Mouse (Mus musculus) stomach, postnatal 0 days (tissue): Measurements from ENCODE around the gene Glb1. TPM values are rescaled to one million over a fixed set of nuclear protein-coding genes. Genes with fewer than 3 reads are reported as not detected.

Experiments
- ATAC-seq: fragments of 200-750 bp; cut with Nextera tagmentation; 2 replicates; pipeline ENCODE4 v1.8.0; 2017; ENCODE audit not compliant: low FRiP score, low TSS enrichment
- DNase-seq: peaks from one replicate; pipeline ENCODE4 v3.0.0-alpha.2; 2016; ENCODE audit warnings: low spot score
- H3K27ac ChIP-seq: fragments of 300-500 bp; sonication (generic); replicated peaks from 2 replicates; pipeline ENCODE4 v1.5.1; 2014; ENCODE audit warnings: mild to moderate bottlenecking, control low read depth
- H3K27me3 ChIP-seq: fragments of 300-500 bp; sonication (generic); 2 replicates; pipeline ENCODE4 v1.6.1; 2014; ENCODE audit warnings: low read length; ENCODE audit not compliant: control insufficient read depth, insufficient read depth
- H3K36me3 ChIP-seq: fragments of 300-500 bp; sonication (generic); 2 replicates; pipeline ENCODE4 v1.6.1; 2014; ENCODE audit warnings: low read length, mixed read lengths; ENCODE audit not compliant: control insufficient read depth, insufficient read depth
- H3K4me1 ChIP-seq: fragments of 300-500 bp; sonication (generic); replicated peaks from 2 replicates; pipeline ENCODE4 v1.6.1; 2014; ENCODE audit warnings: antibody characterized with exemption; ENCODE audit not compliant: control insufficient read depth, insufficient read depth
- H3K4me2 ChIP-seq: fragments of 300-500 bp; sonication (generic); replicated peaks from 2 replicates; pipeline ENCODE4 v1.6.1; 2014; ENCODE audit warnings: low read depth, mild to moderate bottlenecking, control low read depth, moderate library complexity
- H3K4me3 ChIP-seq: fragments of 300-500 bp; sonication (generic); 2 replicates; pipeline ENCODE4 v1.5.1; 2014; ENCODE audit warnings: low read depth, low read length, control low read depth
- H3K9ac ChIP-seq: fragments of 300-500 bp; sonication (generic); 2 replicates; pipeline ENCODE4 v1.6.1; 2014; ENCODE audit warnings: mild to moderate bottlenecking, low read length, control low read depth, mixed read lengths
- H3K9me3 ChIP-seq: fragments of 300-500 bp; sonication (generic); 2 replicates; pipeline ENCODE4 v1.6.1; 2016; ENCODE audit warnings: low read length; ENCODE audit not compliant: control insufficient read depth
- CTCF ChIP-seq: IDR thresholded peaks from 2 replicates; pipeline ENCODE4 v1.5.1; 2016; ENCODE audit warnings: antibody characterized with exemption, low read depth, mild to moderate bottlenecking, moderate library complexity
- EP300 ChIP-seq: optimal IDR thresholded peaks from 2 replicates; pipeline ENCODE3; 2016; ENCODE audit warnings: antibody characterized with exemption
- WGBS: fragments of 180-500 bp; shearing (Covaris S2); extraction: QIAGEN DNeasy Blood & Tissue Kit; methylation state at CpG from one replicate; pipeline ENCODE4 v1.1.7; 2014; 5-methylcytosine and 5-hydroxymethylcytosine counted together
- polyA plus RNA-seq: library from polyadenylated mRNA; unstranded; fragments of >200 nt; fragmentation: Nextera tagmentation; extraction: Ambion mirVana; gene quantifications from 2 replicates; pipeline ENCODE4 v1.2.1, GENCODE M21; 2015

Glb1 gene
- polyA plus RNA-seq, 1 experiment from 2014 or later, result 28.2 TPM

DNA sequence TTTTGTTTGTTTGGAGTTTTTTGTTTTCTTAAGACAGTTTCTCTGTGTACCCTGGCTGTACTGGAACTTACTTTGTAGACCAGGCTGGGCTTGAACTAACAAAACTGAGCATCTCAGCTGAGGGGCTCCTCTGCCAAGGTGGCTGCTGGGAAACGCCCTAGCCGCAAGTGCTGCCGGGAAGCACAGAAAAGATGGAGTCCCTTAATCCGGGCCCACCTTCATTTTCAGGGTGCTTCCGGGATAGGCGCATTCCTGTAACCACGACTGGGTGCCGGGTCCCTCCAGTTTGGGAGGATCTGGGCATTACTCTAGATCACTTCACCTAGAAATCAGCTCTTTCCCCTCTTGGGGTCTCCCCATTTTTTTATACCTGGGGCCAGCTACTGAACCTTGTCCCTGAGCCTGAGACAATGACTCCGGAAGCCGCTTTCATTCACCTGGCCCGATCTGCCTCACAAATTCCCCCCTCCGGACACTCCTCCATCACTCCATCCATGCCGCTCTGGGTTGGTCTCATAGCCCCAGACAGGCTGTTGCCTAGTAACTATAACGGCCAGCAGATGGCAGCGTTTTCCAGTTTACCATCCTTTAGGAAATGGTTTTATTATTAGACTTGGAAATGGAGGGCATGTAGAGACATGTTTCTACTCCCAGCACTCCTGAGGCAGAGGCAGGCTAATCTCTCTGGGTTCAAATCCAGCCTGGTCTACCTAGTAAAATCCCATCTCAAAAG lies 99.1 kb downstream of the Glb1 start:
- H3K4me2 ChIP-seq, result no peak overlapping the region
- H3K9me3 ChIP-seq, result no peaks in the 10 kb centered on the region
- no peak overlapping the region for H3K9ac ChIP-seq
- H3K4me3 ChIP-seq, result no peak overlapping the region
- TF ChIP-seq EP300 (no peak), CTCF (peak; percentile 80)
- H3K27ac ChIP-seq, result no peak overlapping the region
- WGBS, result 16% methylated on average over 15 of the region's 15 CpGs
- no peaks in the 10 kb centered on the region for H3K27me3 ChIP-seq
- ATAC-seq (peak; percentile 58), DNase-seq (peak; percentile 78)
- H3K36me3 ChIP-seq, result no peaks in the 10 kb centered on the region
- H3K4me1 ChIP-seq, result no peaks in the 10 kb centered on the region

GRCm38 (mm10) chr9:114501111-114501510 lies 100.2 kb downstream of the Glb1 start:
- Histone ChIP-seq H3K4me1 (no peaks in the 10 kb centered on the region), H3K27me3 (no peaks in the 10 kb centered on the region), H3K27ac (no peak overlapping the region), H3K36me3 (no peaks in the 10 kb centered on the region), H3K9me3 (no peaks in the 10 kb centered on the region), H3K4me3 (no peak overlapping the region), H3K4me2 (no peak overlapping the region), H3K9ac (no peak overlapping the region)
- 84% methylated on average over 7 of the region's 7 CpGs for WGBS
- DNase-seq, result no peak
- no peak for ATAC-seq
- TF ChIP-seq CTCF (no peak), EP300 (no peak)

DNA sequence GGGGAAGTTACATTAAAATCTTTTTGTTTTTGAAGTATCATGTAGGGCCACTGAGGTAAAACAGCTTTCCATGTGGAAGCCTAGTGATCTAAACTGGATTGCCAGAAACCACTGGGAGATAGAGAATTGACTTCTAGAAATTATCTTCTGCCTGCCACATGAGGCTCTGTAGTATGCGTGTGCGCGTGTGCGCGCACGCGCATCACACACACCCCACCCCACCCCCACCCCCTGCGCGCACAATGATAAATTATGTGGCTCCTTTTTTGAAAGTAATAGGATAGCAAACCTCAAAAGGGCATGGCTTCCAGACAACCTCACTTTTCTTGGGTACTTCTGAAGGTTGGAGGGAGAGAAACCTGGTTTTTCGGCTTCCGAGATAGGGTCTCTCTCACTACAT lies 101.0 kb downstream of the Glb1 start:
- DNase-seq (no peak), ATAC-seq (no peak)
- 97% methylated on average over 11 of the region's 11 CpGs for WGBS
- H3K27me3 ChIP-seq, result no peaks in the 10 kb centered on the region
- H3K4me2 ChIP-seq, result no peak overlapping the region
- no peaks in the 10 kb centered on the region for H3K4me1 ChIP-seq
- no peak for TF ChIP-seq CTCF
- no peak for TF ChIP-seq EP300
- H3K9me3 ChIP-seq, result no peaks in the 10 kb centered on the region
- H3K9ac ChIP-seq, result no peak overlapping the region
- no peaks in the 10 kb centered on the region for H3K36me3 ChIP-seq
- no peak overlapping the region for H3K27ac ChIP-seq
- H3K4me3 ChIP-seq, result no peak overlapping the region

DNA sequence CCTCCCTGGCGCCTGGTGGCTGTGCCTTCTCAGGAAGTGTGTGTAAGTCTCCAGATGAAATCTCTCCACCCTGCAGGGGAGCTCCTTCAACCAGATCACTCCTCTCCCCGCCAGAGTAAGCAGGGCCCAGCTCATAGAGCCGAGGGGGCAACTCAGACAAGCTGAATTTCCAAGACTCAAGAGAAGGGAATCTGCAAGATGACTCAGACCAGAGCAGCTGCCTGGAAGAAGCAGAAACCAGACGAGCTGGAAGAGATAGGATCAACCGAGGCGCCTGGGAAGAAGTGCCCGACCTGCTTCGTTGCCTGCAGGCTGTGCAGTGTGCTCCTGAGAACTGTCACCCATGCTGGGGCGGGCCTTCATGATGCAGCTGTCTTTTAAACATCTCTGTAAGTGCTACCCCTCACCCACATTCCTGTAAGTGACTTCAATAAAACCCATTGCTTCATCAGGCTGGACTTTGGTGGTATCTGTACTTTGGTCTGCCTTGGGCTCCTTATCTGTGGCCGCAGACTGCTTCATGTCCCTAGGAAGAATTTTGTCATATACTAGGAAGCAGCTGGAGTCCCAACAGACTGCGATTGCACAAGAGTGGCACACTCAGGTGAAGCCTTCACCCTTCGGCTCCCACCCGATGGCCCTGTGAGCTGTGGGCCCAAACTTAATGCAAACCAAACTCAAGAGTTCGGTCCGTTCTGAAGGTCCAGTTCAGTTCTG lies 102.0 kb downstream of the Glb1 start:
- Histone ChIP-seq H3K36me3 (no peaks in the 10 kb centered on the region), H3K4me2 (no peak overlapping the region), H3K27me3 (no peaks in the 10 kb centered on the region), H3K9me3 (no peaks in the 10 kb centered on the region), H3K4me3 (no peak overlapping the region), H3K4me1 (no peaks in the 10 kb centered on the region), H3K9ac (no peak overlapping the region), H3K27ac (no peak overlapping the region)
- WGBS, result 69% methylated on average over 15 of the region's 15 CpGs
- TF ChIP-seq EP300 (no peak), CTCF (no peak)
- DNase-seq (no peak), ATAC-seq (no peak)

- no peak for TF ChIP-seq EP300
- TF ChIP-seq CTCF, result no peak
- Histone ChIP-seq H3K9ac (no peak within 1 kb of the TSS), H3K4me3 (no peak within 1 kb of the TSS), H3K27me3 (no peaks in the 10 kb centered on the region), H3K36me3 (no peaks in the 10 kb centered on the region), H3K9me3 (no peaks in the 10 kb centered on the region), H3K4me2 (no peak within 1 kb of the TSS), H3K27ac (no peak within 1 kb of the TSS), H3K4me1 (no peaks in the 10 kb centered on the region)
- 76% methylated on average over 9 of the region's 9 CpGs for WGBS
- DNase-seq (no peak), ATAC-seq (no peak)
These were observed 103.9 kb downstream of the Glb1 start, which contains the start of gene Ccr4 for GRCm38 (mm10) chr9:114504816-114505215. Gene Ccr4 (minus strand): TSS chr9:114504916.

DNA sequence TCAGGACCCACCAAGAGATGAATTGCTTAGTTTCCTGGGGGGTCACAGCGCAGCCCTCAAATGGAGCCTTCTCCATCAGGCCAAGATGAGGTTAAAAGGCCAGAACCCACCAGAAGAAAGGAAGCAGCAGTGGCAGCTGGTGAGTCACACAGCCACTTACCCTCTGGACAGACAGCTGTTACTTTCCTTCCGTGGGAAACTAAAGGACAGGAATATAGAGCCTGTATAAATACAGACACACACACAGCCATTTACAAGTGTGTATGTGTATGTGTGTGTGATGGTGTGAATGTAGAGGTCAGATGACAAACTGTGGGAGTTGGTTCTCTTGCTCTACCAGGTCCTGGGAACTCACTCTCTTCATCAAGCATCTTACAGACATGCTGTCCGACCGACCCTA lies 105.7 kb downstream of the Glb1 start:
- 73% methylated on average over 4 of the region's 4 CpGs for WGBS
- H3K9ac ChIP-seq, result no peak overlapping the region
- DNase-seq, result no peak
- TF ChIP-seq EP300 (no peak), CTCF (no peak)
- H3K4me2 ChIP-seq, result no peak overlapping the region
- H3K4me1 ChIP-seq, result no peaks in the 10 kb centered on the region
- H3K9me3 ChIP-seq, result no peaks in the 10 kb centered on the region
- no peak for ATAC-seq
- no peaks in the 10 kb centered on the region for H3K36me3 ChIP-seq
- no peaks in the 10 kb centered on the region for H3K27me3 ChIP-seq
- H3K27ac ChIP-seq, result no peak overlapping the region
- no peak overlapping the region for H3K4me3 ChIP-seq
